Mouse (Mus musculus) embryonic facial prominence, embryonic 13.5 days (tissue): Measurements from ENCODE around the gene Slc38a1. TPM values are rescaled to one million over a fixed set of nuclear protein-coding genes. Genes with fewer than 3 reads are reported as not detected.
"Not testable (repeated sequence)": the region's sequence is repeated elsewhere in the genome, so short reads cannot be mapped to it uniquely, and the experiment has no call there.

Source experiments
- ATAC-seq: fragments of 200-750 bp; cut with Nextera tagmentation; 2 replicates; pipeline ENCODE4 v1.8.0; 2017; ENCODE audit warnings: low read depth; ENCODE audit not compliant: insufficient number of reproducible peaks, insufficient read depth, low FRiP score, low TSS enrichment
- H3K27ac ChIP-seq: fragments of 300-500 bp; sonication (generic); 2 replicates; pipeline ENCODE4 v1.5.1; 2015; ENCODE audit warnings: moderate library complexity, mild to moderate bottlenecking, inconsistent platforms
- H3K27me3 ChIP-seq: fragments of 300-500 bp; sonication (generic); 2 replicates; pipeline ENCODE4 v1.6.1; 2015; ENCODE audit warnings: mild to moderate bottlenecking, inconsistent platforms
- H3K36me3 ChIP-seq: fragments of 300-500 bp; sonication (generic); 2 replicates; pipeline ENCODE4 v1.6.1; 2015; ENCODE audit warnings: mild to moderate bottlenecking, inconsistent platforms
- H3K4me1 ChIP-seq: fragments of 300-500 bp; sonication (generic); 2 replicates; pipeline ENCODE4 v1.6.1; 2015; ENCODE audit warnings: inconsistent platforms
- H3K4me2 ChIP-seq: fragments of 300-500 bp; sonication (generic); 2 replicates; pipeline ENCODE4 v1.6.1; 2015; ENCODE audit warnings: moderate library complexity, mild to moderate bottlenecking, inconsistent platforms
- H3K4me3 ChIP-seq: fragments of 300-500 bp; sonication (generic); 2 replicates; pipeline ENCODE4 v1.5.1; 2015; ENCODE audit warnings: mild to moderate bottlenecking, inconsistent platforms
- H3K9ac ChIP-seq: fragments of 300-500 bp; sonication (generic); 2 replicates; pipeline ENCODE4 v1.6.1; 2015; ENCODE audit warnings: mild to moderate bottlenecking, inconsistent platforms
- H3K9me3 ChIP-seq: fragments of 300-500 bp; sonication (generic); 2 replicates; pipeline ENCODE4 v1.6.1; 2016; ENCODE audit warnings: inconsistent platforms
- WGBS: fragments of 180-500 bp; shearing (Covaris S2); methylation state at CpG from one replicate; pipeline ENCODE4 v1.1.7; 2015; ENCODE audit warnings: mixed read lengths; 5-methylcytosine and 5-hydroxymethylcytosine counted together
- polyA plus RNA-seq: library from polyadenylated mRNA; unstranded; fragments of >200 nt; fragmentation: Nextera tagmentation; extraction: Ambion mirVana; gene quantifications from 2 replicates; pipeline ENCODE4 v1.2.1, GENCODE M21; 2015

The Slc38a1 gene
- polyA plus RNA-seq, 1 experiment from 2014 or later: 64.2 TPM

DNA sequence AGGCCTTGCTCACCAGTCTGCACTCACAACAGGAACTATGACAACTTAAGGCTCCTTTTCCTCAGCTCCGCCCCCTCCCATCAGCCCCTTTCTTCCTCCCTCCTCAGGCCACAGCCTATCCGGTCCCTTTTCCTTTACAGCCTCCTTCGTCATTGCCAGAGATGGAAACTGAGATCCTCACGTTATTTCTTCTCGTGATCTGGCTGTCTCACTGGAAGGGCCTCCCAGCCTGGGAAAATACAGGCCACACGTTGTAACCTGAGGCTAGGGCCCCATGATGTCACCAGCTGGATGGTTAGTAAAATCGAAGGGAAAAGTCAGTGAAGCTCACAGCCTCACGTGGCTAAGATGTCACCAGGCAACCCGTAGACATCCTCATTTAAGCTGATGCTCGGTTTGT is 4.5 kb downstream of the Slc38a1 start:
- H3K27ac ChIP-seq: peak overlapping the region; percentile 33; the same call in 1 of the 2 replicates
- H3K9me3 ChIP-seq: no peaks in the 10 kb centered on the region
- ATAC-seq: no peak
- peak overlapping the region; percentile 39; the same call in 1 of the 2 replicates for H3K4me2 ChIP-seq
- 40% methylated on average over 10 of the region's 10 CpGs for WGBS
- peaks cover 35% of the 10 kb centered on the region for H3K4me1 ChIP-seq
- peaks cover 33% of the 10 kb centered on the region for H3K36me3 ChIP-seq
- H3K4me3 ChIP-seq: no peak overlapping the region
- no peaks in the 10 kb centered on the region for H3K27me3 ChIP-seq
- H3K9ac ChIP-seq: no peak overlapping the region

DNA sequence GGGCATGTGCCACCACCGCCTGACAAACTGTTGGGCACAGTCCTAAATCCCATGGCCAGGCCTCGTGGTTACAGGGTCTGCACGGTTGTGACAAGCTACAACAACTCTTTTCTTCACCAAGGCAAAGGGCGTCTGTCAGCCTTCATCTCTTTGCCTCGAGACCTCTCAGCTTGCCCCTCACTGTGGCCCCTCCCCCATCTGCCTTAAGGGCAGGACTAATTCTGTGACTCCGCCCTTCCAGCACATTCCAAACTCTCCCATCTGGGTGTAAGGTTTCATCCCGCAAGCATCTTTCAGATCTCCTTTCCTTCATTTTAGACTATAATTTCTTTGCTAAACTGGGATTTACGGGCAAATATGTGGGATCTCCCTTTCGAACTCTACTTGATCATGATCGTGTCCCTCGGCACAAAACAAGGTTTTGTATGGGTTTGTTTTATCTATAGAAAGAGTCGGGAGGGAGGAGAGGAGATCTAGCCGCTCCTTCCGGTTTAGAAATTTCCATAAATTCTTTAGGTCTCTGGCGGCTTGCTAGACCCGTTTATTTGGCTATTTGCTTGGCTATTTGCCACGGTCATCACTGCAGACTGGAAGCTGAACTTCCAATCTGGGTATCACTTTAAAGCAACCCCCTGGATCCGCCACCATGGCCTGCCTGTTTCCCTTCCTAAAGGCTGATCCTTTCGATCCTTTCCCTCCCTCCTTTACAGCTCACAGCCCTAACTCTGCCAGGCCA is 7.9 kb downstream of the Slc38a1 start:
- peak overlapping the region; percentile 14 for H3K4me2 ChIP-seq
- peaks cover 28% of the 10 kb centered on the region for H3K4me1 ChIP-seq
- WGBS: 61% methylated on average over 19 of the region's 19 CpGs
- no peak overlapping the region for H3K9ac ChIP-seq
- no peaks in the 10 kb centered on the region for H3K27me3 ChIP-seq
- peaks cover 41% of the 10 kb centered on the region for H3K36me3 ChIP-seq
- no peaks in the 10 kb centered on the region for H3K9me3 ChIP-seq
- H3K27ac ChIP-seq: peak overlapping the region; percentile 57
- ATAC-seq: no peak
- H3K4me3 ChIP-seq: no peak overlapping the region

DNA sequence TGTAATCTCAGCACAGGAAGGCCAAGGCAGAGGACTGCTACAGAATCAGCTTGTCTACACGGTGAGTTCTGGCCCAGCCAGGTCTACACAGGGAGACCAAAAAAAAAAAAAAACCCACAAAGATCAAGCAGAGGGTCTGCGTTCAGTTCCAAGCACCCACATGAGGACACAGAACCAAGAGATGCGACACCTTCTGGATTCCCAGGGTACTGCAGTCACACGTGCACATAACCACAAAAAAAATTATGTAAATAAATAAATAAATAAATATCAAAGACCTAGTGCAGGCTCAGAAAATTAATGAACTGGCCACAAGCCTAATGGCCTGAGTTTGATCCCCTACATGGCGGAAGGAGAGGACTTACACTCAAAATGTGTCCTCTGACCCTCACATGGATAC is 10.5 kb downstream of the Slc38a1 start:
- no peaks in the 10 kb centered on the region for H3K9me3 ChIP-seq
- 91% methylated on average over 5 of the region's 5 CpGs for WGBS
- H3K27ac ChIP-seq: no peak overlapping the region
- H3K4me1 ChIP-seq: peaks cover 10% of the 10 kb centered on the region
- no peak overlapping the region for H3K4me3 ChIP-seq
- H3K4me2 ChIP-seq: no peak overlapping the region
- H3K27me3 ChIP-seq: no peaks in the 10 kb centered on the region
- H3K36me3 ChIP-seq: peaks cover 31% of the 10 kb centered on the region
- no peak for ATAC-seq
- no peak overlapping the region for H3K9ac ChIP-seq

GRCm38 (mm10) chr15:96631107-96631718 is 11.5 kb downstream of the Slc38a1 start:
- ATAC-seq: no peak
- Histone ChIP-seq H3K4me1 (peaks cover 10% of the 10 kb centered on the region), H3K27ac (no peak overlapping the region), H3K27me3 (no peaks in the 10 kb centered on the region), H3K9ac (no peak overlapping the region), H3K9me3 (no peaks in the 10 kb centered on the region), H3K36me3 (peaks cover 24% of the 10 kb centered on the region), H3K4me3 (no peak overlapping the region), H3K4me2 (no peak overlapping the region)
- 89% methylated on average over 13 of the region's 13 CpGs for WGBS

GRCm38 (mm10) chr15:96628256-96628655 is 14.5 kb downstream of the Slc38a1 start:
- no peak overlapping the region for H3K9ac ChIP-seq
- H3K4me2 ChIP-seq: no peak overlapping the region
- no peaks in the 10 kb centered on the region for H3K9me3 ChIP-seq
- H3K27me3 ChIP-seq: no peaks in the 10 kb centered on the region
- no peak for ATAC-seq
- H3K27ac ChIP-seq: no peak overlapping the region
- 94% methylated on average over 7 of the region's 7 CpGs for WGBS
- no peaks in the 10 kb centered on the region for H3K4me1 ChIP-seq
- H3K4me3 ChIP-seq: no peak overlapping the region
- H3K36me3 ChIP-seq: peaks cover 30% of the 10 kb centered on the region

- 81% methylated on average over 5 of the region's 5 CpGs for WGBS
- H3K36me3 ChIP-seq: peaks cover 35% of the 10 kb centered on the region
These were observed 15.8 kb downstream of the Slc38a1 start for GRCm38 (mm10) chr15:96626871-96627270.

DNA sequence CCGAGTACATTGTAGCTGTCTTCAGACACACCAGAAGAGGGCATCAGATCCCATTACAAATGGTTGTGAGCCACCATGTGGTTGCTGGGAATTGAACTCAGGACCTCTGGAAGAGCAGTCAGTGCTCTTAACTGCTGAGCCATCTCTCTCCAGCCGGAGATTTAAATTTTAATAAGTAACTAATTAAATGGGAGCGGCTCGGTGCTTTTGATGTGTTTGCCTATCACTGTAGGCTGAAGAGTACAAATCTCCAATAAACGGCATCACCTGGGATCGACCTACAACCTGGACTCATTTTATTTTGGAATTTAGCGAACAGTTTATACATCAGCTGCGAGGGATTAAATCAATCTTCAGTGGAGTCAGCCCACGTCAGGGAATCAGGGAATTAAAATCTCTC is 17.7 kb downstream of the Slc38a1 start:
- H3K4me3 ChIP-seq, H3K9me3 ChIP-seq, H3K9ac ChIP-seq, H3K27ac ChIP-seq, H3K4me1 ChIP-seq, H3K27me3 ChIP-seq, H3K4me2 ChIP-seq, ATAC-seq: not testable (repeated sequence)
- 89% methylated on average over 9 of the region's 9 CpGs for WGBS
- H3K36me3 ChIP-seq: peaks cover 46% of the 10 kb centered on the region

More at GRCm38 (mm10) chr15:96626871-96627270, 15.8 kb downstream of the Slc38a1 start:
- no peaks in the 10 kb centered on the region for H3K9me3 ChIP-seq
- H3K4me2 ChIP-seq: no peak overlapping the region
- H3K4me1 ChIP-seq: no peaks in the 10 kb centered on the region
- H3K27ac ChIP-seq: no peak overlapping the region; the same call in 1 of the 2 replicates
- H3K4me3 ChIP-seq: no peak overlapping the region
- no peak for ATAC-seq
- H3K27me3 ChIP-seq: no peaks in the 10 kb centered on the region
- no peak overlapping the region for H3K9ac ChIP-seq

- Histone ChIP-seq H3K9ac (no peak overlapping the region), H3K4me1 (no peaks in the 10 kb centered on the region), H3K9me3 (no peaks in the 10 kb centered on the region), H3K4me2 (no peak overlapping the region), H3K27ac (no peak overlapping the region), H3K36me3 (peaks cover 57% of the 10 kb centered on the region), H3K4me3 (no peak overlapping the region), H3K27me3 (no peaks in the 10 kb centered on the region)
- no peak for ATAC-seq
- WGBS: 97% methylated on average over 7 of the region's 7 CpGs
These were observed 20.3 kb downstream of the Slc38a1 start for GRCm38 (mm10) chr15:96622376-96622775.

GRCm38 (mm10) chr15:96621686-96622085 is 21.0 kb downstream of the Slc38a1 start:
- Histone ChIP-seq H3K27ac (no peak overlapping the region), H3K4me2 (no peak overlapping the region), H3K4me1 (no peaks in the 10 kb centered on the region), H3K4me3 (no peak overlapping the region), H3K9me3 (no peaks in the 10 kb centered on the region), H3K27me3 (no peaks in the 10 kb centered on the region), H3K9ac (no peak overlapping the region), H3K36me3 (peaks cover 64% of the 10 kb centered on the region)
- 86% methylated on average over 6 of the region's 6 CpGs for WGBS
- ATAC-seq: no peak

- H3K27me3 ChIP-seq: no peaks in the 10 kb centered on the region
- no peak overlapping the region for H3K27ac ChIP-seq
- peaks cover 24% of the 10 kb centered on the region for H3K9me3 ChIP-seq
- no peak overlapping the region for H3K4me2 ChIP-seq
- no peak overlapping the region for H3K4me3 ChIP-seq
- H3K9ac ChIP-seq: no peak overlapping the region
- peaks cover 77% of the 10 kb centered on the region for H3K36me3 ChIP-seq
- H3K4me1 ChIP-seq: no peaks in the 10 kb centered on the region
- ATAC-seq: no peak
- 86% methylated on average over 7 of the region's 7 CpGs for WGBS
These were observed 25.2 kb downstream of the Slc38a1 start for GRCm38 (mm10) chr15:96617555-96617954.

DNA sequence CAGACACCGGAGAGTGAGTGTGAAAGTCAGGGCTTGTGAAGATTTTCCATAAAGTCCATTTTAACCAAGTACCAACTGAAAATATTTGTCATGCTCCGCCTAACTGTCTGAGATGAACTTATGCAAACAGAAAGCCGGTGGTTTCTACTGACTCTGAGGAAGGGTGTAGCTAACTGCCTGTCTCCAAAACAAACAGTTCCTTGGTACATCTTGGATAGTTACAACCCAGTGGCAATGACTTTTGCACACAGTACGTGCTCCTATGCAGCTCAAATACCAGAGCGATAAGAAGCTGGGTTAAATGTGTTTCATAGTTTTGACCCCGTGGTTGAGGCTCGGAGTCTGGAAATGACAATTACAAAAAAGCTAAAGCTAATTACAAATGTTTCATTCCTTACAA is 34.0 kb downstream of the Slc38a1 start:
- Histone ChIP-seq H3K9me3 (peaks cover under 1% of the 10 kb centered on the region; the same call in 1 of the 2 replicates), H3K4me1 (peaks cover 10% of the 10 kb centered on the region), H3K36me3 (peaks cover 76% of the 10 kb centered on the region), H3K4me3 (no peak overlapping the region), H3K27ac (no peak overlapping the region), H3K4me2 (no peak overlapping the region), H3K27me3 (no peaks in the 10 kb centered on the region), H3K9ac (no peak overlapping the region)
- 83% methylated on average over 7 of the region's 7 CpGs for WGBS
- ATAC-seq: no peak

DNA sequence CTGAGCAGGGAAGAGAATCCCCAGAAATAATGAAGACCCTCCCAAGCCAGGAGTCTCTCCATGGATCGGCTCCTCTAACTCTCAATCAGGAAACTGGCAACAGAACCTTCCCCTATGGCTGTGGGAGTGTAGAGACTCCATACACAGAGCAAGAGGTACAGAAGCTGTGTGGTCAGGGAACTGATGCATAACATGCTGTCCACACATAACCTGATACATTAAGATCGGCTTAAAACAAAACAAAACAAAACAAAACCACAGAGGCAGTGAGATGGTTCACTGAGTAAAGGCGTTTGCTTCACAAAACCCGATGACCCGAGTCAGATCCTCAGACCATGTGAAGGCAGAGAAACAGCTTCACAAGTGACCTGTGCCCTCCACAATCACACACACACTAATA is 35.3 kb downstream of the Slc38a1 start:
- H3K27me3 ChIP-seq: no peaks in the 10 kb centered on the region
- no peaks in the 10 kb centered on the region for H3K9me3 ChIP-seq
- H3K4me3 ChIP-seq: no peak overlapping the region
- WGBS: 89% methylated on average over 5 of the region's 5 CpGs
- H3K36me3 ChIP-seq: peaks cover 67% of the 10 kb centered on the region
- no peak overlapping the region for H3K4me2 ChIP-seq
- no peak for ATAC-seq
- no peak overlapping the region for H3K27ac ChIP-seq
- no peak overlapping the region for H3K9ac ChIP-seq
- peaks cover 10% of the 10 kb centered on the region for H3K4me1 ChIP-seq
